Comparison of ENCODE assay signal across 9 mouse cellular contexts in the genomic region with DNA sequence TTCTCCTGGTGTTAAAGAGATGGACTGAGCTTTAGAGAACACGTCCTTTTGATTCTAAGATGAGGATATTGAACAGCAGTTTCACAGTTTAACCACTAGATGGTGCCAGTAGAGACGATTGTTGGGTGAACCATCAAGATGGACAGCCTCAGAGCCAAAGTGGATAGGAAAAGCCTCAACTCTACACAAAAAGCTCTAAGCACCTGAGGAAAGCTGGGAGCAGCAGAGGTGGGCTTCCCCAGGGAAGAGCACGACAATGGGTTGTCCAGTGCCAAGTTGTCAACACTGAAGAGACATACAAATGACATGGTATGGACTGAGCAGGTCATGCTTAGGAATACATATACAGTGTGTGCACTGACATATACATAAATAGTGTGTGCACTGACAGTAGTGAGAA. TPM values are rescaled to one million over a fixed set of nuclear protein-coding genes. Genes with fewer than 3 reads are reported as not detected.
DNase-seq lines count a peak whose midpoint lies in the region; ATAC-seq and TF ChIP-seq lines count a peak whose summit lies in the region.
"Had no signal": no experiment of that assay in that cellular context is flagged by ENCODE, and none has a peak within 500 bp of the region (broad histone marks: within the 10 kb centered on the region; RNA-seq: fewer than 3 reads in every experiment).

No protein-coding gene starts in this region.

- DNase-seq in cerebellum, adult 9-10 months, result peak; percentile 54
- DNase-seq in cerebellum, adult 8-10 months, result no peak
- peak; percentile 9 to 33 for DNase-seq in left cerebral cortex, postnatal 14 days (ENCODE audit: low spot score in 2 of 2)
- DNase-seq in left cerebral cortex, adult 18-20 months (ENCODE audit: low spot score in 2 of 2), result no peak
- DNase-seq in liver, postnatal 0 days, result no peak
- no peak for DNase-seq in spleen, adult 18-20 months
- no peak for DNase-seq in testis, postnatal 10 days (ENCODE audit: low spot score)

- TF ChIP-seq CTCF in liver, postnatal 0 days (IDR thresholded peaks at IDR 0.05; ENCODE audit: low read depth), result peak; percentile 79

- no peak overlapping the region for H3K4me2 ChIP-seq in liver, postnatal 0 days (ENCODE audit: low read depth, low read length)
- H3K4me2 ChIP-seq: heart, embryonic 15.5 days had no signal

- H3K27ac ChIP-seq in liver, postnatal 0 days (ENCODE audit: low read depth), result no peak overlapping the region
- H3K27ac ChIP-seq: heart, embryonic 15.5 days had no signal

- ATAC-seq in activated CD4-positive, CD25-positive, alpha-beta regulatory T cell, adult 4 months, result peak; percentile 62
- no peak for ATAC-seq in liver, postnatal 0 days

- no peak for TF ChIP-seq EP300 in liver, postnatal 0 days (IDR thresholded peaks at IDR 0.05; ENCODE audit: low read depth)

- 10% methylated on average over 3 of the region's 3 CpGs for WGBS in liver, postnatal 0 days (ENCODE audit: insufficient replicate concordance)

- no peaks in the 10 kb centered on the region for H3K9me3 ChIP-seq in liver, postnatal 0 days (ENCODE audit: low read length)
- H3K9me3 ChIP-seq: heart, embryonic 15.5 days had no signal

- no peak overlapping the region for H3K4me3 ChIP-seq in liver, postnatal 0 days (ENCODE audit: low read depth, low read length)
- H3K4me3 ChIP-seq: heart, embryonic 15.5 days had no signal

- H3K27me3 ChIP-seq in liver, postnatal 0 days (ENCODE audit: insufficient read depth, low read length), result no peaks in the 10 kb centered on the region
- H3K27me3 ChIP-seq: heart, embryonic 15.5 days had no signal

- intact Hi-C loops in left cerebral cortex, postnatal 14 days (cut with DNase I), result no loop called here

- H3K9ac ChIP-seq in liver, postnatal 0 days (replicated peaks), result no peak overlapping the region
- H3K9ac ChIP-seq: heart, embryonic 15.5 days had no signal

- no peaks in the 10 kb centered on the region for H3K4me1 ChIP-seq in liver, postnatal 0 days (ENCODE audit: insufficient read depth)
- H3K4me1 ChIP-seq: heart, embryonic 15.5 days had no signal

- H3K36me3 ChIP-seq in liver, postnatal 0 days (replicated peaks; ENCODE audit: insufficient read depth, low read length), result no peaks in the 10 kb centered on the region
- H3K36me3 ChIP-seq: heart, embryonic 15.5 days had no signal

RNA-seq across cellular contexts. Expression of a gene that starts 12.1 kb away (rescaled TPM):
- 10 to 100 TPM; 14.5 to 14.6 TPM for total RNA-seq in left cerebral cortex, postnatal 14 days (2021)
- 10 to 100 TPM; 26.7 to 28.5 TPM for total RNA-seq in left cerebral cortex, adult 18-20 months (2021)
- under 1 TPM in 1 of 2 experiments, not detected in 1; 0.17 TPM for polyA plus RNA-seq in activated CD4-positive, CD25-positive, alpha-beta regulatory T cell, adult 4 months (2017; shearing (Covaris generic))
- polyA plus RNA-seq in liver, postnatal 0 days (2015; fragmentation: Nextera tagmentation; extraction: Ambion mirVana), result 1.0 and 1.1 TPM in 2 replicates

Comparison
In these comparisons a context has a peak if more than half of its experiments do, and no peak if none do; other contexts are left out.
1. DNase-seq: peak in cerebellum, adult 9-10 months (single experiment) and left cerebral cortex, postnatal 14 days (2 of 2); none in cerebellum, adult 8-10 months (single experiment), left cerebral cortex, adult 18-20 months (0 of 2), liver, postnatal 0 days (single experiment), spleen, adult 18-20 months (0 of 2) and testis, postnatal 10 days (single experiment).